Mouse (Mus musculus) thymus, adult 2 months (tissue): Measurements from ENCODE around the gene Akap2. TPM values are rescaled to one million over a fixed set of nuclear protein-coding genes. Genes with fewer than 3 reads are reported as not detected.

Source experiments
- DNase-seq: peaks from one replicate; pipeline ENCODE4 v3.0.0; 2021
- H3K27ac ChIP-seq: fragments of 200-500 bp; 2 replicates; pipeline ENCODE4 v1.5.1; 2012; ENCODE audit warnings: low read length, control low read depth; ENCODE audit not compliant: control insufficient read depth, insufficient read depth
- H3K27me3 ChIP-seq: fragments of 200-500 bp; 2 replicates; pipeline ENCODE4 v1.6.1; 2012; ENCODE audit warnings: mild to moderate bottlenecking, low read length, moderate library complexity, mixed read lengths; ENCODE audit not compliant: control insufficient read depth, insufficient read depth
- H3K36me3 ChIP-seq: fragments of 200-500 bp; 2 replicates; pipeline ENCODE4 v1.6.1; 2012; ENCODE audit warnings: mild to moderate bottlenecking, low read length, moderate library complexity; ENCODE audit not compliant: control insufficient read depth, insufficient read depth
- H3K4me1 ChIP-seq: fragments of 200-500 bp; replicated peaks from 2 replicates; pipeline ENCODE4 v1.6.1; 2012; ENCODE audit warnings: low read length; ENCODE audit not compliant: control insufficient read depth, insufficient read depth
- H3K4me3 ChIP-seq: fragments of 200-500 bp; 2 replicates; pipeline ENCODE4 v1.5.1; 2012; ENCODE audit warnings: mild to moderate bottlenecking, low read length, control low read depth, moderate library complexity; ENCODE audit not compliant: control insufficient read depth, insufficient read depth
- CTCF ChIP-seq: fragments of 200-500 bp; IDR thresholded peaks from 2 replicates; pipeline ENCODE4 v1.5.1; 2012; ENCODE audit warnings: mild to moderate bottlenecking, control low read depth, low read length, moderate library complexity, borderline replicate concordance; ENCODE audit not compliant: control insufficient read depth, poor library complexity, insufficient read depth; ENCODE audit errors: extremely low read depth
- POLR2A ChIP-seq: fragments of 200-500 bp; IDR thresholded peaks from 2 replicates; pipeline ENCODE4 v1.6.1; 2012; ENCODE audit warnings: mild to moderate bottlenecking, low read length, control low read depth, moderate library complexity; ENCODE audit not compliant: control insufficient read depth, poor library complexity, insufficient read depth; ENCODE audit errors: extremely low read depth
- WGBS: fragments of 180-500 bp; shearing (Covaris S2); methylation state at CpG from one replicate; pipeline ENCODE4 v1.1.7; 2018; 5-methylcytosine and 5-hydroxymethylcytosine counted together
- polyA plus RNA-seq: library from polyadenylated mRNA; depleted of rRNA; stranded (reverse); fragments of >200 nt; gene quantifications from 2 replicates; pipeline ENCODE4 v1.2.3, GENCODE M21; 2012

Gene Akap2
- polyA plus RNA-seq, 1 experiment = 99.2 TPM

GRCm38 (mm10) chr4:57687583-57687982, 29.9 kb upstream of the Akap2 start:
- Histone ChIP-seq H3K27me3 (no peaks in the 10 kb centered on the region), H3K4me1 (no peaks in the 10 kb centered on the region), H3K27ac (no peak overlapping the region), H3K4me3 (no peak overlapping the region), H3K36me3 (no peaks in the 10 kb centered on the region)
- TF ChIP-seq CTCF (no peak), POLR2A (no peak)
- WGBS = 88% methylated on average over 3 of the region's 3 CpGs
- DNase-seq = no peak

GRCm38 (mm10) chr4:57688131-57688530, 29.3 kb upstream of the Akap2 start:
- no peak overlapping the region for H3K27ac ChIP-seq
- H3K27me3 ChIP-seq = no peaks in the 10 kb centered on the region
- no peak overlapping the region for H3K4me3 ChIP-seq
- WGBS = 90% methylated on average over 9 of the region's 9 CpGs
- no peaks in the 10 kb centered on the region for H3K4me1 ChIP-seq
- H3K36me3 ChIP-seq = no peaks in the 10 kb centered on the region
- DNase-seq = no peak
- TF ChIP-seq POLR2A = no peak
- TF ChIP-seq CTCF = no peak

GRCm38 (mm10) chr4:57690001-57690400, 27.5 kb upstream of the Akap2 start:
- Histone ChIP-seq H3K4me1 (no peaks in the 10 kb centered on the region), H3K27me3 (no peaks in the 10 kb centered on the region), H3K4me3 (no peak overlapping the region), H3K27ac (no peak overlapping the region), H3K36me3 (no peaks in the 10 kb centered on the region)
- TF ChIP-seq CTCF (no peak), POLR2A (no peak)
- no peak for DNase-seq
- 93% methylated on average over 6 of the region's 6 CpGs for WGBS

- no peak overlapping the region for H3K4me3 ChIP-seq
- no peaks in the 10 kb centered on the region for H3K36me3 ChIP-seq
- DNase-seq = no peak
- no peak overlapping the region for H3K27ac ChIP-seq
- no peaks in the 10 kb centered on the region for H3K27me3 ChIP-seq
- no peaks in the 10 kb centered on the region for H3K4me1 ChIP-seq
- 86% methylated on average over 1 of the region's 1 CpGs for WGBS
- TF ChIP-seq POLR2A = no peak
- no peak for TF ChIP-seq CTCF
Observed at GRCm38 (mm10) chr4:57690805-57691204, 26.7 kb upstream of the Akap2 start.

GRCm38 (mm10) chr4:57694356-57695136, 22.9 kb upstream of the Akap2 start:
- Histone ChIP-seq H3K4me1 (no peaks in the 10 kb centered on the region), H3K27me3 (no peaks in the 10 kb centered on the region), H3K36me3 (no peaks in the 10 kb centered on the region), H3K4me3 (no peak overlapping the region), H3K27ac (no peak overlapping the region)
- no peak for DNase-seq
- TF ChIP-seq CTCF (no peak), POLR2A (no peak)
- WGBS = 89% methylated on average over 5 of the region's 5 CpGs

- no peaks in the 10 kb centered on the region for H3K4me1 ChIP-seq
- no peaks in the 10 kb centered on the region for H3K27me3 ChIP-seq
- H3K27ac ChIP-seq = no peak overlapping the region
- TF ChIP-seq CTCF (no peak), POLR2A (no peak)
- H3K4me3 ChIP-seq = no peak overlapping the region
- WGBS = 96% methylated on average over 11 of the region's 11 CpGs
- no peak for DNase-seq
- H3K36me3 ChIP-seq = no peaks in the 10 kb centered on the region
Observed at GRCm38 (mm10) chr4:57696955-57697354, 20.5 kb upstream of the Akap2 start.
